Mouse (Mus musculus) heart, embryonic 11.5 days (tissue): ENCODE data around the gene Gm17651. TPM values are rescaled to one million over a fixed set of nuclear protein-coding genes. Genes with fewer than 3 reads are reported as not detected.

ENCODE experiments used
- ATAC-seq: fragments of 200-750 bp; cut with Nextera tagmentation; replicated peaks from 2 replicates; pipeline ENCODE4 v1.8.0; 2017; ENCODE audit warnings: moderate library complexity; ENCODE audit not compliant: insufficient number of reproducible peaks, low FRiP score, low TSS enrichment
- H3K27ac ChIP-seq: fragments of 300-500 bp; sonication (generic); 2 replicates; pipeline ENCODE4 v1.5.1; 2014; ENCODE audit warnings: mild to moderate bottlenecking, low read depth, low read length
- H3K27me3 ChIP-seq: fragments of 300-500 bp; sonication (generic); 2 replicates; pipeline ENCODE4 v1.6.1; 2014; ENCODE audit warnings: mild to moderate bottlenecking, low read length, mixed read lengths; ENCODE audit not compliant: control insufficient read depth, insufficient read depth
- H3K36me3 ChIP-seq: fragments of 300-500 bp; sonication (generic); 2 replicates; pipeline ENCODE4 v1.6.1; 2014; ENCODE audit warnings: mild to moderate bottlenecking, low read length, moderate library complexity, mixed read lengths; ENCODE audit not compliant: control insufficient read depth, insufficient read depth
- H3K4me1 ChIP-seq: fragments of 300-500 bp; sonication (generic); 2 replicates; pipeline ENCODE4 v1.6.1; 2014; ENCODE audit warnings: low read length; ENCODE audit not compliant: control insufficient read depth, insufficient read depth
- H3K4me2 ChIP-seq: fragments of 300-500 bp; sonication (generic); 2 replicates; pipeline ENCODE4 v1.6.1; 2014; ENCODE audit warnings: mild to moderate bottlenecking, moderate library complexity
- H3K4me3 ChIP-seq: fragments of 300-500 bp; sonication (generic); 2 replicates; pipeline ENCODE4 v1.5.1; 2014; ENCODE audit warnings: low read depth, low read length
- H3K9ac ChIP-seq: fragments of 300-500 bp; sonication (generic); 2 replicates; pipeline ENCODE4 v1.6.1; 2014; ENCODE audit warnings: mild to moderate bottlenecking, low read depth, low read length, moderate library complexity
- H3K9me3 ChIP-seq: fragments of 300-500 bp; sonication (generic); replicated peaks from 2 replicates; pipeline ENCODE4 v1.6.1; 2016; ENCODE audit warnings: low read length; ENCODE audit not compliant: control insufficient read depth
- WGBS: fragments of 180-500 bp; shearing (Covaris S2); extraction: QIAGEN DNeasy Blood & Tissue Kit; methylation state at CpG from one replicate; pipeline ENCODE4 v1.1.7; 2014; ENCODE audit not compliant: insufficient replicate concordance; 5-methylcytosine and 5-hydroxymethylcytosine counted together
- microRNA-seq: library from miRNA; unstranded; fragments of <30 nt; microRNA quantifications from one replicate; pipeline ENCODE4, GENCODE M21; 2016; ENCODE audit warnings: borderline number of aligned reads
- polyA plus RNA-seq: library from polyadenylated mRNA; unstranded; fragments of >200 nt; fragmentation: Nextera tagmentation; extraction: Ambion mirVana; gene quantifications from 2 replicates; pipeline ENCODE4 v1.2.1, GENCODE M21; 2014

Gm17651 gene
- polyA plus RNA-seq, 1 experiment from 2014 or later, result not detected

- Histone ChIP-seq H3K9ac (no peak overlapping the region), H3K27ac (no peak overlapping the region), H3K9me3 (no peaks in the 10 kb centered on the region), H3K4me1 (no peaks in the 10 kb centered on the region), H3K27me3 (no peaks in the 10 kb centered on the region), H3K4me3 (no peak overlapping the region), H3K36me3 (no peaks in the 10 kb centered on the region), H3K4me2 (no peak overlapping the region)
- 85% methylated on average over 4 of the region's 4 CpGs for WGBS
- no peak for ATAC-seq
Observed at GRCm38 (mm10) chr3:97630746-97631145, 43.7 kb downstream of the Gm17651 start.

DNA sequence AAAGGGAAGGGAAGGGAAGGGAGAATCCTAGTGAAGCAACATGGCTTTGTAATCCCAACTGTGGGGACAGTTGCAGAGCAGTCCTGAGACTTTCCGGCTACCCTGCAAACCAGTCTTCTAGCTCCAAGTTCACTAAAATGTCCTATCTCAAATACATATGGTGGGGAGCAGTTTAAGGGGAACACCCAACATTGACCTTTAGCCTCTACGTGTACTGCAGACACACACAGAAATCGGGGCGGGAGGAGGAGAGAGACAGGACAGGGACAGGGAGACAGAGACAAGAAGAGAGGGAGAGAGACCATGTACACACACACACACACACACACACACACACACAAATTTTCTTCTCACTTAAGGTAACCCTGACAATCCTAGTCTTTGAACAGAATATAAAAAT, 44.6 kb downstream of the Gm17651 start:
- Histone ChIP-seq H3K27ac (no peak overlapping the region), H3K27me3 (no peaks in the 10 kb centered on the region), H3K4me3 (no peak overlapping the region), H3K4me1 (no peaks in the 10 kb centered on the region), H3K9ac (no peak overlapping the region), H3K36me3 (no peaks in the 10 kb centered on the region), H3K9me3 (no peaks in the 10 kb centered on the region), H3K4me2 (no peak overlapping the region)
- 80% methylated on average over 4 of the region's 4 CpGs for WGBS
- ATAC-seq, result no peak

GRCm38 (mm10) chr3:97628391-97629001, 46.0 kb downstream of the Gm17651 start, which contains the start of gene Fmo5:
Gene Fmo5, plus strand, starts transcription at chr3:97628804.
- H3K27me3 ChIP-seq, result no peaks in the 10 kb centered on the region
- 0 out of 2 replicates have a peak within 1 kb of the TSS, but pooled peaks have one; percentile 31 for H3K27ac ChIP-seq

GRCm38 (mm10) chr3:97627893-97628292, 46.6 kb downstream of the Gm17651 start:
- H3K9ac ChIP-seq, result no peak overlapping the region; the same call in 1 of the 2 replicates
- H3K27ac ChIP-seq, result no peak overlapping the region
- H3K9me3 ChIP-seq, result no peaks in the 10 kb centered on the region
- peak overlapping the region; percentile 66 for H3K4me2 ChIP-seq
- no peaks in the 10 kb centered on the region for H3K36me3 ChIP-seq
- no peak for ATAC-seq
- no peaks in the 10 kb centered on the region for H3K4me1 ChIP-seq
- WGBS, result 71% methylated on average over 7 of the region's 7 CpGs
- H3K4me3 ChIP-seq, result peak overlapping the region; percentile 57
- no peaks in the 10 kb centered on the region for H3K27me3 ChIP-seq

More at GRCm38 (mm10) chr3:97628391-97629001, 46.0 kb downstream of the Gm17651 start, which contains the start of gene Fmo5:
- peak within 1 kb of the TSS; percentile 57 for H3K4me3 ChIP-seq
- H3K9ac ChIP-seq, result peak within 1 kb of the TSS; percentile 72
- no peaks in the 10 kb centered on the region for H3K9me3 ChIP-seq
- H3K36me3 ChIP-seq, result no peaks in the 10 kb centered on the region
- H3K4me1 ChIP-seq, result no peaks in the 10 kb centered on the region
- peak; percentile 94 for ATAC-seq
- peak within 1 kb of the TSS; percentile 66 for H3K4me2 ChIP-seq
- WGBS, result 2% methylated on average over 18 of the region's 18 CpGs

DNA sequence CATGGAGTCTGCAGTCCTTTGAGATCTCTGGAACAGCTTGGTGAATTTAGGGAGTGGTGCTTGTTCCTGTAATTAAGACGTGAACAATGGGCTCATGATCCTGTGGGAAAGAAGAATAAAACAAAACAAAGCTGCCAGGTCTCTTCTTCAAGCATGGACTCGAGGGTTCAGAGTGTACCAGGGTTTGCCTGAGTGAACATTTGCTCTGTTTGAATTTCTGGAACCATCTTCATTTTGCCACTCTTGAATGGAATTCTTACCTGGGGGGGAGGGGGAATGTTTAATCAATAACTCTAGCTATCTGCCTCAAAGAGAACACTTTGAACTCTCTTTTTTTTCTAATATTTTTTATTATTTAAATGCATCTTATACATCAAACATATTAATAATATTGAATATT, 49.9 kb downstream of the Gm17651 start:
- Histone ChIP-seq H3K9ac (no peak overlapping the region), H3K9me3 (no peaks in the 10 kb centered on the region), H3K36me3 (no peaks in the 10 kb centered on the region), H3K27ac (no peak overlapping the region), H3K27me3 (no peaks in the 10 kb centered on the region), H3K4me1 (no peaks in the 10 kb centered on the region), H3K4me2 (no peak overlapping the region), H3K4me3 (no peak overlapping the region)
- ATAC-seq, result no peak
- WGBS, result 53% methylated on average over 2 of the region's 2 CpGs

Small RNA genes lying within 50 kb of the gene (microRNA-seq; reads per million reads assigned to microRNA genes)
- not detected for gene Mir7225

Other genes starting within 250 kb of the Gm17651 start
- gene Chd1l, start 64.5 kb downstream of the Gm17651 start, polyA plus RNA-seq, result 14.5 and 18.4 TPM in 2 replicates
- 2.8 and 3.1 TPM in 2 replicates for gene Fmo5, start 45.9 kb downstream of the Gm17651 start, polyA plus RNA-seq
- gene Prkab2, start 16.5 kb downstream of the Gm17651 start, polyA plus RNA-seq, result 16.0 and 23.3 TPM in 2 replicates
- 69.8 and 76.7 TPM in 2 replicates for gene Pde4dip, start 214.0 kb upstream of the Gm17651 start, polyA plus RNA-seq
- gene Sec22b, start 226.5 kb upstream of the Gm17651 start, polyA plus RNA-seq, result 146 and 151 TPM in 2 replicates